Mouse (Mus musculus) CD4-positive helper T cell, adult 2 months (primary cell): Measurements from ENCODE around the gene 9230110F15Rik.
"Not testable (repeated sequence)": the region's sequence is repeated elsewhere in the genome, so short reads cannot be mapped to it uniquely, and the experiment has no call there.

Source experiments
- DNase-seq: peaks from one replicate; pipeline ENCODE4 v3.0.0-alpha.2; 2012; ENCODE audit warnings: low read depth, missing footprints, low spot score

9230110F15Rik gene

GRCm38 (mm10) chr9:35844050-35844449, at the start of gene 9230110F15Rik:
9230110F15Rik (minus strand) TSS chr9:35844150.
- no peak for DNase-seq

- DNase-seq, result not testable (repeated sequence)
Measured at GRCm38 (mm10) chr9:35893112-35893511, 49.2 kb upstream of the 9230110F15Rik start.

- not testable (repeated sequence) for DNase-seq
Measured at GRCm38 (mm10) chr9:35817881-35818280, 26.1 kb downstream of the 9230110F15Rik start.

GRCm38 (mm10) chr9:35798146-35798545, 45.8 kb downstream of the 9230110F15Rik start:
- no peak for DNase-seq

DNA sequence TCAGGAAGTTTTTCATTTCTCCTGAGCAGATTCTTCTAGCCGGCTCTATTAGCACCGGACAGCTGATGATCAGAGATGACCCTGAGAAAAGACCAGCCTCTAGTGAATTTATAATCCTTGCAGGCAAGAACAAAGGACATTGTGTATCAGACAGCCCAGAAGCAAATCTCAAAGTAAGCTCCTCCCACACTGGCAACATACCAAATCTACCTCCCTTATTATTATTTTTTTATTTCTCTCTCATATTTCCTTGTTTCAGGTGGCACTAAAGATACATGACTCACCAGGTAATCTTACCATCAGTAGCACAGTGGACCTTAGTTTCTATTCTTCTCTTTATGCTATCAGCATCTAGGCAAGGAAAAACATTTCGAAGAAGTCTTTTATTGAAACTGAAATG, 53.9 kb downstream of the 9230110F15Rik start, which contains the start of the genes Gm27235 and D730048I06Rik:
Gene Gm27235, minus strand, starts transcription at position 101 of the 400 bp plus-strand sequence.
Gene D730048I06Rik, minus strand, starts transcription at position 112 of the 400 bp plus-strand sequence.
- no peak for DNase-seq
